Mouse (Mus musculus): ENCODE measurements at regions not wholly inside any gene's neighbourhood (a gene's known extent, or its start where the extent isn't known, plus 50 kb on each side); places are given as distances from the start of the nearest gene placed in this dataset.

- no peak for TF ChIP-seq CTCF (IDR thresholded peaks at IDR 0.05; ENCODE audit: borderline replicate concordance, extremely low read depth, insufficient read depth, insufficient read length)
- TF ChIP-seq POLR2A (IDR thresholded peaks at IDR 0.05; ENCODE audit: borderline replicate concordance, extremely low read depth, insufficient read depth, insufficient read length, poor library complexity, severe bottlenecking), result no peak
Observed at GRCm38 (mm10) chr5:99790733-99791132, 61.9 kb upstream of the Rasgef1b start.
